Mouse (Mus musculus) intestine, embryonic 14.5 days (tissue): ENCODE results near the gene Krtap4-1. TPM values are rescaled to one million over a fixed set of nuclear protein-coding genes. Genes with fewer than 3 reads are reported as not detected.
"Not testable (repeated sequence)": the region's sequence is repeated elsewhere in the genome, so short reads cannot be mapped to it uniquely, and the experiment has no call there.

Experiments
- ATAC-seq: fragments of 200-750 bp; cut with Nextera tagmentation; replicated peaks from 2 replicates; pipeline ENCODE4 v1.8.0; 2017; ENCODE audit warnings: low read depth, moderate number of reproducible peaks, moderate TSS enrichment, moderate library complexity; ENCODE audit not compliant: low FRiP score, low TSS enrichment
- DNase-seq: peaks from one replicate; pipeline ENCODE4 v3.0.0-alpha.2; 2018; ENCODE audit warnings: low spot score
- H3K27ac ChIP-seq: fragments of 300-500 bp; sonication (generic); 2 replicates; pipeline ENCODE4 v1.5.1; 2014; ENCODE audit warnings: low read depth, mild to moderate bottlenecking, control low read depth
- H3K27me3 ChIP-seq: fragments of 300-500 bp; sonication (generic); replicated peaks from 2 replicates; pipeline ENCODE4 v1.6.1; 2014; ENCODE audit warnings: low read length, control low read depth; ENCODE audit not compliant: control insufficient read depth, insufficient read depth
- H3K36me3 ChIP-seq: fragments of 300-500 bp; sonication (generic); 2 replicates; pipeline ENCODE4 v1.6.1; 2014; ENCODE audit warnings: low read length, control low read depth; ENCODE audit not compliant: control insufficient read depth, insufficient read depth
- H3K4me1 ChIP-seq: fragments of 300-500 bp; sonication (generic); replicated peaks from 2 replicates; pipeline ENCODE4 v1.6.1; 2014; ENCODE audit warnings: low read length, control low read depth, mixed read lengths; ENCODE audit not compliant: control insufficient read depth, insufficient read depth
- H3K4me2 ChIP-seq: fragments of 300-500 bp; sonication (generic); 2 replicates; pipeline ENCODE4 v1.6.1; 2014; ENCODE audit warnings: low read length
- H3K4me3 ChIP-seq: fragments of 300-500 bp; sonication (generic); 2 replicates; pipeline ENCODE4 v1.5.1; 2014; ENCODE audit warnings: low read depth, low read length, control low read depth, mixed read lengths
- H3K9ac ChIP-seq: fragments of 300-500 bp; sonication (generic); 2 replicates; pipeline ENCODE4 v1.6.1; 2014; ENCODE audit warnings: mild to moderate bottlenecking, low read length
- H3K9me3 ChIP-seq: fragments of 300-500 bp; sonication (generic); 2 replicates; pipeline ENCODE4 v1.6.1; 2016; ENCODE audit warnings: low read length, control low read depth; ENCODE audit not compliant: control insufficient read depth
- WGBS: fragments of 180-500 bp; shearing (Covaris S2); extraction: QIAGEN DNeasy Blood & Tissue Kit; methylation state at CpG from one replicate; pipeline ENCODE4 v1.1.7; 2014; 5-methylcytosine and 5-hydroxymethylcytosine counted together
- polyA plus RNA-seq: library from polyadenylated mRNA; unstranded; fragments of >200 nt; fragmentation: Nextera tagmentation; extraction: Ambion mirVana; gene quantifications from 2 replicates; pipeline ENCODE4 v1.2.1, GENCODE M21; 2014

The Krtap4-1 gene
- polyA plus RNA-seq, 1 experiment from 2014 or later = not detected

DNA sequence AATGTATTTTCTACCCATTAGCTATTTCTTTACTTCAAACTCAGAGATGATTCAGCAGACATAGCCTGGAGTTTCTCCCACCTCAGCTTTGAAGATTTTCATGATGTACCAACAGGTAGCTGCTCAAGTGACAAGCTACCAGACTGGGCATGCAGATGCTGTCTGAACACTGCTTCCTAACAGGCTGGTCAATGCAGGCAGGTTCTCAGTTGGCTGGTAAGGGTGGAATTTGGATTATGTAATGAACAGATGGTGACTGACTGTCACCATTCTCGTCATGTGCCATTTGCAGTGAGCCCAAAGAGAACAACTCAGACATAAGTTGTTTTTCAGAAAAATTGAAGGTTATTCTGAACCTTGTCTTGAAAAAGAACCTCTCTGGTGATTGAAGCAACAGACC is 18.9 kb downstream of the Krtap4-1 start:
- no peak overlapping the region for H3K27ac ChIP-seq
- 76% methylated on average over 1 of the region's 1 CpGs for WGBS

DNA sequence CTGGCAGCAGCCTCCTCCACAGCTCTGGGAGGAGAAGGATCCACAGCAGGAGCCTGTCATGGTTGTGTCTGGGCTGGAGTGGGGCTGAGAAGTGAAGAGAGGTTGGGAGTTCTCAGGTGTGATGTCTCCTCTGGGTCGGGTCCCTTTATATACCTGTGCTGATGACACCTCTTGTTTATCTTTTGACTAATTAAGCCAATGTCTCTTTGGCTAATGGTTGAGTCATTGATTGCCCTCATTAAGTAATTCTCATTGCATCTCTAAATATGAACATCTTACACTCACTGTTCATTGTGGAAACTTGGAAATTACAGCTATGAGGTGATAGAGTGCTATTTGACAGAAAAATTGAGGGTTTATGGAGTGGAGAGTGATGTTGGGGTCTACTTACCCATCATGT is 24.8 kb downstream of the Krtap4-1 start, which contains the start of gene Gm11938:
Gm11938 (minus strand) TSS at position 101 of the 400 bp plus-strand sequence.
- not testable (repeated sequence) for H3K9me3 ChIP-seq, H3K27ac ChIP-seq, H3K4me2 ChIP-seq, H3K4me3 ChIP-seq, H3K4me1 ChIP-seq, H3K27me3 ChIP-seq, ATAC-seq, H3K36me3 ChIP-seq, DNase-seq, H3K9ac ChIP-seq
- 43% methylated on average over 1 of the region's 1 CpGs for WGBS

More for the DNA sequence above, 18.9 kb downstream of the Krtap4-1 start:
- H3K36me3 ChIP-seq = no peaks in the 10 kb centered on the region
- no peak overlapping the region for H3K4me3 ChIP-seq
- ATAC-seq = no peak
- H3K9ac ChIP-seq = no peak overlapping the region
- H3K4me1 ChIP-seq = no peaks in the 10 kb centered on the region
- H3K9me3 ChIP-seq = no peaks in the 10 kb centered on the region
- H3K27me3 ChIP-seq = no peaks in the 10 kb centered on the region
- no peak overlapping the region for H3K4me2 ChIP-seq
- no peak for DNase-seq

DNA sequence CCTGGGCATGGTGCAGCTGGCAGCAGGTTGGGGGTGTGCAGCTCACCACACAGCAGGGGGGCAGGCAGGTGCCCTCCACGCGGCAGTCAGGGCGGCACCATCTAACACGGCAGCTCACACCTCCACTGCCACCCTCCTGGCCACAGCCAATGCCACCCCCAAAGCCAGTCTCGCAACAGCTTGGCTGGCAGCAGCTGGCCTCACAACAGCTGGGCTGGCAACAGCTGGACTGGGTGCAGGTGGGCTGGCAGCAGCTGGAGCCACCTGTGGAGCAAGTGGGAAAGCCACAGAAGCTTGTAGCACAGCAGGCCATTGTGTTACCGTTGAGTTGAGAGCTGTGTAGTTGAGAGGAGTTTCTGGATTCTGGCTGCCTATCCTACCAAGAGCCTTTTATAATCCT is 30.3 kb downstream of the Krtap4-1 start, which contains the start of gene Krtap9-3:
Krtap9-3 (minus strand) TSS at position 364 of the 400 bp plus-strand sequence.
- ATAC-seq, DNase-seq, H3K9me3 ChIP-seq, H3K36me3 ChIP-seq, H3K27ac ChIP-seq, H3K4me1 ChIP-seq, H3K9ac ChIP-seq, H3K4me2 ChIP-seq, H3K27me3 ChIP-seq, H3K4me3 ChIP-seq: not testable (repeated sequence)
- 80% methylated on average over 6 of the region's 6 CpGs for WGBS

DNA sequence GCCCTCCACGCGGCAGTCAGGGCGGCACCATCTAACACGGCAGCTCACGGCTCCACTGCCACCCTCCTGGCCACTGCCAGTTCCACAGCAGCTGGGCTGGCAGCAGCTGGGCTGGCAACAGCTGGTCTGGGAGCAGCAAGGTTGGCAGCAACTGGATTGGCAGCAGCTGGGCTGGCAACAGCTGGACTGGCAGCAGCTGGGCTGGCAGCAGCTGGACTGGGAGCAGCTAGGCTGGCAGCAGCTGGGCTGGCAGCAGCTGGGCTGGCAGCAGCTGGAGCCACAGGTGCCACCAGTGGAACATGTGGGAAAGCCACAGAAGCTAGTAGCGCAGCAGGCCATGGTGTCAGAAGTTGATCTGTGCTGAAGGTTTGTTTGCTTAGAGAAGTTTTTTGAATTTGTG is 37.1 kb downstream of the Krtap4-1 start, which contains the start of gene Krtap1-3:
Krtap1-3 (minus strand) TSS at position 359 of the 400 bp plus-strand sequence.
- WGBS = 82% methylated on average over 6 of the region's 6 CpGs
- Histone ChIP-seq H3K36me3 (no peaks in the 10 kb centered on the region), H3K27ac (no peak within 1 kb of the TSS), H3K4me1 (no peaks in the 10 kb centered on the region), H3K9me3 (no peaks in the 10 kb centered on the region), H3K4me2 (no peak within 1 kb of the TSS), H3K9ac (no peak within 1 kb of the TSS), H3K27me3 (no peaks in the 10 kb centered on the region), H3K4me3 (no peak within 1 kb of the TSS)
- ATAC-seq (no peak), DNase-seq (no peak)

DNA sequence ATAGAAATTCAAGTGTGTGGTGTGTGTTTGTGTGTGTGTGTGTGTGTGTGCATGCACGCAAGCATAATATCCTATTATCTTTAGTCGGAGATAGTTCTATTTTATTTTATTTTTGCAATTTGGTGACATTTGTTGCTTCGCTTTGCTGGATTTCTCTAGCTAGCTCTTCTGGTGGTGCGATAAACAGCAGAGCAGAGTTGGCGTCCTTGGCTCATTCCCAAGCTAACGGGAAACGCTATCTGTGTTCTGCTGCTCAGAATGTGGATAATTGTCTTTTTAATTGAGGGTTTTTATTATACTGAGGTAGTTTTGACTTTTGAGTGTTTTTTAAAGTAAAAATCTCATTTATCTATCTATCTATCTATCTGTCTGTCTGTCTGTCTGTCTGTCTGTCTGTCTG is 42.9 kb downstream of the Krtap4-1 start:
- H3K4me1 ChIP-seq = no peaks in the 10 kb centered on the region
- no peaks in the 10 kb centered on the region for H3K27me3 ChIP-seq
- 85% methylated on average over 7 of the region's 7 CpGs for WGBS
- H3K4me2 ChIP-seq = no peak overlapping the region
- no peak overlapping the region for H3K27ac ChIP-seq
- no peak overlapping the region for H3K4me3 ChIP-seq
- no peaks in the 10 kb centered on the region for H3K9me3 ChIP-seq
- no peak for ATAC-seq
- H3K36me3 ChIP-seq = no peaks in the 10 kb centered on the region
- no peak overlapping the region for H3K9ac ChIP-seq
- DNase-seq = no peak

DNA sequence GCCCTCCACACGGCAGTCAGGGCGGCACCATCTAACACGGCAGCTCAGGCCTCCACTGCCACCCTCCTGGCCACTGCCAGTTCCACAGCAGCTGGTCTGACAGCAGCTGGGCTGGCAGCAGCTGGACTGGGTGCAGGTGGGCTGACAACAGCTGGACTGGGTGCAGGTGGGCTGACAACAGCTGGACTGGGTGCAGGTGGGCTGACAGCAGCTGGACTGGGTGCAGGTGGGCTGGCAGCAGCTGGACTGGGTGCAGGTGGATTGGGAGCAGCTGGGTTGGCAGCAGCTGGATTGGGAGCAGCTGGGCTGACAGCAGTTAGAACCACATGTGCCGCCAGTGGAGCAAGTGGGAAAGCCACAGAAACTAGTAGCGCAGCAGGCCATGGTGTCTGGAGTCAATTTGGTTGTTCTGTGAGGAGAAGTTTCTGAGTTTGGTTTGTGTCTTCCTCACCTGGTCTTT is 44.8 kb downstream of the Krtap4-1 start, which contains the start of gene Krtap1-4:
Krtap1-4 (minus strand) TSS at position 410 of the 460 bp plus-strand sequence.
- Histone ChIP-seq H3K4me1 (no peaks in the 10 kb centered on the region), H3K9me3 (no peaks in the 10 kb centered on the region), H3K4me2 (no peak within 1 kb of the TSS), H3K4me3 (no peak within 1 kb of the TSS), H3K27me3 (no peaks in the 10 kb centered on the region), H3K9ac (no peak within 1 kb of the TSS), H3K27ac (no peak within 1 kb of the TSS), H3K36me3 (no peaks in the 10 kb centered on the region)
- no peak for DNase-seq
- 74% methylated on average over 5 of the region's 5 CpGs for WGBS
- no peak for ATAC-seq

- Histone ChIP-seq H3K4me3 (no peak overlapping the region), H3K27ac (no peak overlapping the region), H3K9me3 (no peaks in the 10 kb centered on the region), H3K27me3 (no peaks in the 10 kb centered on the region), H3K4me1 (no peaks in the 10 kb centered on the region), H3K36me3 (no peaks in the 10 kb centered on the region), H3K9ac (no peak overlapping the region), H3K4me2 (no peak overlapping the region)
- 85% methylated on average over 6 of the region's 6 CpGs for WGBS
- ATAC-seq (no peak), DNase-seq (no peak)
Measured at GRCm38 (mm10) chr11:99581564-99581963, 46.5 kb downstream of the Krtap4-1 start.

DNA sequence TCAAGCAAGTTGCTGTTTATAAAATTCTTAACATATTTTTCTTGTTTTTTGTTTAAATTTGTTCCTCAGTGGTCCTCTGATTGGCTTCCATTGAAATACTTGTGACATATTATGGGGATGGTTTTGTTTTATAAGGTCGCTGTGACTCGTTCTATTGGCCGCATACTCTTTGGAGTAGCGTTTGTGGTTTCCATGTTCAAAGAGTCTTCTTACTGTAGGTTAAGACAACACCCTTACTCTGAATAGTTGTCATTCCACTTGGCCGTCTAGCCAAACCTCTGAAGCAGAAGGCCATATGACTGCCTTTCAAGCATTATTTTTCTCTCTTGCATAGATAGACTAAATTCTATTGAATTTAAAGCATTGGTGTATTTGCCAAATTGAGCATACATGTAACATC is 47.0 kb downstream of the Krtap4-1 start:
- Histone ChIP-seq H3K4me3 (no peak overlapping the region), H3K27me3 (no peaks in the 10 kb centered on the region), H3K27ac (no peak overlapping the region), H3K36me3 (no peaks in the 10 kb centered on the region), H3K4me2 (no peak overlapping the region), H3K4me1 (no peaks in the 10 kb centered on the region), H3K9ac (no peak overlapping the region), H3K9me3 (no peaks in the 10 kb centered on the region)
- DNase-seq (no peak), ATAC-seq (no peak)
- 92% methylated on average over 5 of the region's 5 CpGs for WGBS

GRCm38 (mm10) chr11:99580636-99581035 is 47.4 kb downstream of the Krtap4-1 start, which contains the start of gene Krtap1-5:
Gene Krtap1-5, minus strand, starts transcription at chr11:99581016.
- no peak within 1 kb of the TSS for H3K4me3 ChIP-seq
- no peaks in the 10 kb centered on the region for H3K4me1 ChIP-seq
- no peaks in the 10 kb centered on the region for H3K36me3 ChIP-seq
- H3K27ac ChIP-seq = no peak within 1 kb of the TSS
- ATAC-seq = no peak
- H3K27me3 ChIP-seq = no peaks in the 10 kb centered on the region
- no peak for DNase-seq
- H3K9me3 ChIP-seq = no peaks in the 10 kb centered on the region
- WGBS = 85% methylated on average over 6 of the region's 6 CpGs
- no peak within 1 kb of the TSS for H3K9ac ChIP-seq
- no peak within 1 kb of the TSS for H3K4me2 ChIP-seq
